Mouse (Mus musculus): ENCODE measurements around the gene Trrap. TPM values are rescaled to one million over a fixed set of nuclear protein-coding genes. Genes with fewer than 3 reads are reported as not detected.

Trrap gene
- polyA plus RNA-seq, 1 experiment from 2014 or later = 57.2 TPM

DNA sequence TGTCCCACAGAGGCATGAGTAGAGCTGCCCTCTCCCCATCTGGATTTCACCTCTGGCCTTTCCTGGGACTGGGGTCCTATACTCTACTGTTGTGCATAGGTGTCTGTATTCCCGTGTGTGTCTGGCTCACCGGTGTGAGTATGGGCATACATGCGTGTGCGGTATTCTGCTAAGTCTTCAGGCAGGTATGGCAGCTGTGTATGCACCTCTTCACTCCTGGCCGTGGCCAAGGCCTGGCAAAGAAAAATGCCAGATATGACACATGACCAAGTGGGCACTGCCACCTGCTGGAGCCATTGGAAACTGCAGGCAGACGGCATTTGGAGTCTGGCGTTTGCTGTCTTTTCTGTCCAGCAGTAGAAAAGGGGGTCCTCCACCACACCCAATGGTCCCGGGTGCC is 32.6 kb upstream of the Trrap start:
- H3K36me3 ChIP-seq (ENCODE audit: control insufficient read depth, insufficient read depth, low read length) = no peaks in the 10 kb centered on the region
- H3K4me1 ChIP-seq (replicated peaks; ENCODE audit: control insufficient read depth, insufficient read depth, low read length) = no peaks in the 10 kb centered on the region
- peak; percentile 23; the same call in 1 of the 2 replicates for ATAC-seq (ENCODE audit: low read depth)
- no peak overlapping the region for H3K9ac ChIP-seq (ENCODE audit: low read length)
- H3K27me3 ChIP-seq (ENCODE audit: control insufficient read depth, insufficient read depth, low read depth, low read length) = no peaks in the 10 kb centered on the region
- H3K27ac ChIP-seq (ENCODE audit: low read length) = no peak overlapping the region
- 22% methylated on average over 8 of the region's 8 CpGs for WGBS
- H3K4me3 ChIP-seq (ENCODE audit: low read length) = no peak overlapping the region
- no peaks in the 10 kb centered on the region for H3K9me3 ChIP-seq (ENCODE audit: control insufficient read depth, low read length)
- no peak overlapping the region for H3K4me2 ChIP-seq (ENCODE audit: low read depth, low read length)

DNA sequence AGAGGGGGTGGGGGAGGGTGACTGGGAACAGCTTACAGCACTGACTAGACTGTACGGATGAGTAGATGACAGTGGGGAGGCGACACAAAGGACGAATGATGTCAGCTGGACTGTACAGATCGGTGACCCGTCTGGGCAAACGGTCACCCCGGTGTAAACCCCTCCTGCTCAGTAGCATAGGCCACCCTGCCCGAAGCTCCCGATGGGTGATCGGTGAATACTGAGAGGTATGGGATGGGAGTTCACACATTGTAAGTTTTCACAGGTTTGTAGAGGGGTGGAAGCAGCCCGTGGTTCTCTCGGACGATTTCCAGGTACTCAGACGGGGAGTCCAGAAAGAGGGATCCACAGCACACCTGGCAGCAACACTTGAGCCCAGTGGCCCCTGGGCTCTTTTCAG is 30.4 kb upstream of the Trrap start:
- H3K4me2 ChIP-seq (ENCODE audit: low read depth, low read length) = no peak overlapping the region
- H3K36me3 ChIP-seq (ENCODE audit: control insufficient read depth, insufficient read depth, low read length) = no peaks in the 10 kb centered on the region
- no peaks in the 10 kb centered on the region for H3K9me3 ChIP-seq (ENCODE audit: control insufficient read depth, low read length)
- no peak for ATAC-seq (ENCODE audit: low read depth)
- WGBS = 75% methylated on average over 14 of the region's 14 CpGs
- H3K9ac ChIP-seq (ENCODE audit: low read length) = no peak overlapping the region
- H3K4me1 ChIP-seq (replicated peaks; ENCODE audit: control insufficient read depth, insufficient read depth, low read length) = no peaks in the 10 kb centered on the region
- H3K27ac ChIP-seq (ENCODE audit: low read length) = no peak overlapping the region
- H3K4me3 ChIP-seq (ENCODE audit: low read length) = no peak overlapping the region
- H3K27me3 ChIP-seq (ENCODE audit: control insufficient read depth, insufficient read depth, low read depth, low read length) = no peaks in the 10 kb centered on the region

DNA sequence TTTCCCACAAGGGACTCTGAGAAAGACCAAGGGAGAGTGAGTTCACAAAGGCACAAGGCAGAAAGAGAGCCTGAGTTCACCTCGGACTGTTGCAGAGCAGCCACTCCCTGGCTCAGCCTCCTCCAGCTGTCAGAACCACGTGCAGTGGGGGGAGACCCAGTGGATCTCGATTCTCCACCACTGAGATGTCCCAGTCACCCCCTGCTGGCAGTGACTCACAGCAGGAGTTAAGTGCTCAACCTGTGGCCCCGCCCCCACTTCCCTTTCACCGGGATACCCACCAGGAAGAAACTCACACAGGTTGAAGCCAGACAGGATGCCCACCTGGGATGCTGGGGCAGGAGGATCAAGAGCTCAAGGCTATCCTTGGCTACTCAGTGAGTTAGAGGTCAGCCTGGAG is 15.1 kb upstream of the Trrap start:
- H3K36me3 ChIP-seq (ENCODE audit: control insufficient read depth, insufficient read depth, low read length) = no peaks in the 10 kb centered on the region
- H3K4me1 ChIP-seq (replicated peaks; ENCODE audit: control insufficient read depth, insufficient read depth, low read length) = peaks cover 4% of the 10 kb centered on the region; the same call in 1 of the 2 replicates
- H3K9ac ChIP-seq (ENCODE audit: low read length) = no peak overlapping the region
- no peak overlapping the region for H3K4me2 ChIP-seq (ENCODE audit: low read depth, low read length)
- 0 out of 2 replicates have a peak, but pooled peaks have one; percentile 17 for ATAC-seq (ENCODE audit: low read depth)
- no peak overlapping the region for H3K4me3 ChIP-seq (ENCODE audit: low read length)
- no peaks in the 10 kb centered on the region for H3K27me3 ChIP-seq (ENCODE audit: control insufficient read depth, insufficient read depth, low read depth, low read length)
- H3K27ac ChIP-seq (ENCODE audit: low read length) = no peak overlapping the region
- H3K9me3 ChIP-seq (ENCODE audit: control insufficient read depth, low read length) = no peaks in the 10 kb centered on the region
- WGBS = 4% methylated on average over 5 of the region's 5 CpGs

DNA sequence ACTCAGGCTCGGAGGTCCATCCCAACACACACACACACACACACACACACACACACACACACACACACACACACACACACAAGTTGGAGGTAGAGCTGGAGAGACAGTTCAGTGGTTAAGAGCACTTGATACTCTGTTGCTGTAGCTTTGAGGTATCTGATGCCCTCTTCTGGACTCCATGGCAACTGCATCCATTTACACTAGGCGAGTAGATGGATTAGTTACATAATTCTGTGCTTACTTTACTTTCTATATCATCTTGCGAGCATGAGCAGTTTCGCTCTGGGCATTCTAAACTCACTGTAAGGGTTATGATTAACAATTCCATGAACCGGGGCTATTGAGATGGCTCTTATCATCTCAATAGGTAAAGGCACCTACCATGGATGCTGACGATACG is 14.5 kb upstream of the Trrap start:
- no peak overlapping the region for H3K4me3 ChIP-seq (ENCODE audit: low read length)
- no peak overlapping the region for H3K27ac ChIP-seq (ENCODE audit: low read length)
- no peaks in the 10 kb centered on the region for H3K27me3 ChIP-seq (ENCODE audit: control insufficient read depth, insufficient read depth, low read depth, low read length)
- H3K9me3 ChIP-seq (ENCODE audit: control insufficient read depth, low read length) = no peaks in the 10 kb centered on the region
- no peak overlapping the region for H3K9ac ChIP-seq (ENCODE audit: low read length)
- peaks cover 4% of the 10 kb centered on the region; the same call in 1 of the 2 replicates for H3K4me1 ChIP-seq (replicated peaks; ENCODE audit: control insufficient read depth, insufficient read depth, low read length)
- WGBS = 55% methylated on average over 7 of the region's 7 CpGs
- H3K36me3 ChIP-seq (ENCODE audit: control insufficient read depth, insufficient read depth, low read length) = no peaks in the 10 kb centered on the region
- no peak overlapping the region for H3K4me2 ChIP-seq (ENCODE audit: low read depth, low read length)
- peak; percentile 28; the same call in 1 of the 2 replicates for ATAC-seq (ENCODE audit: low read depth)

DNA sequence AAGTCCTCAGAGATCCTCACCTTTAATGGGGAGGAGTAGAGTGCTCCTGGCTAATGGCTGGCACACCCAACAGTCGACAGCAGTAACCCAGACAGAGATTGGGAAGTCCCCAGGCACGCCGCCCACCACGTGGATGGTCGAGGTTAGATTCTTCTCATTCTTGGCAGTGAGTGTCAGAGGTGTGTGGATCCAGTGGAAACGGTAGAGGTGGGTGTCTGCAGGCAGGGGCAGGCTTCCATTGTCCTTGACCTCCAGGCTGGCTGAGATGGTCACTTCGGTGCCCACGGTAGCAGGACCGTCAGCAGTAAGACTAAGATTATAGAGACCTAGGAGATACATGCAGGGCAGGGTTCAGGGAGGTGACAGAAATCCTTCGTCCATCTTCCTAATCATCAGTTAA is 12.3 kb upstream of the Trrap start:
- Histone ChIP-seq H3K9ac (ENCODE audit: low read length) (no peak overlapping the region), H3K9me3 (ENCODE audit: control insufficient read depth, low read length) (no peaks in the 10 kb centered on the region), H3K4me1 (replicated peaks; ENCODE audit: control insufficient read depth, insufficient read depth, low read length) (peaks cover 4% of the 10 kb centered on the region; the same call in 1 of the 2 replicates), H3K27me3 (ENCODE audit: control insufficient read depth, insufficient read depth, low read depth, low read length) (no peaks in the 10 kb centered on the region), H3K4me3 (ENCODE audit: low read length) (no peak overlapping the region), H3K36me3 (ENCODE audit: control insufficient read depth, insufficient read depth, low read length) (no peaks in the 10 kb centered on the region), H3K4me2 (ENCODE audit: low read depth, low read length) (no peak overlapping the region), H3K27ac (ENCODE audit: low read length) (no peak overlapping the region)
- 47% methylated on average over 10 of the region's 10 CpGs for WGBS
- no peak for ATAC-seq (ENCODE audit: low read depth)

DNA sequence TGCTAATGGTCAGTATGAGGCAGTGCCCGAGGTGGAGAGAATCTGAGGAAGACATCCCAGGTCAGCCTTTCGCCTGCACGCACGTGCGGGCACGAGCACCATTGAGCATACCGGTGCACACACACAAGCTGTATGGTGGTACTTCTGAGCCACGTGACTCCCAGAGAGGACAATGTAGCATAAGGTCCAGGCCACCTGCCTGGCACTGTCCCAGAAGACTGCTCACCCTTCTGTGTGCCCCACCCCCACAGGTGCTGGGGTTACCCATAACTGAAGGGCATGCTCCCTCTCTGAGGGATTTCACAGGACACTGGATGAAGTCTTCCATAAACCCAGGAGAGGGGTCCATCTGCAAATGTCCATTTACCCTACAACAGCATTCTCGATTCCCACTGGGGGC is 10.1 kb upstream of the Trrap start:
- Histone ChIP-seq H3K4me3 (ENCODE audit: low read length) (no peak overlapping the region), H3K27me3 (ENCODE audit: control insufficient read depth, insufficient read depth, low read depth, low read length) (peaks cover 16% of the 10 kb centered on the region), H3K9me3 (ENCODE audit: control insufficient read depth, low read length) (no peaks in the 10 kb centered on the region), H3K9ac (ENCODE audit: low read length) (no peak overlapping the region), H3K36me3 (ENCODE audit: control insufficient read depth, insufficient read depth, low read length) (no peaks in the 10 kb centered on the region), H3K4me2 (ENCODE audit: low read depth, low read length) (no peak overlapping the region), H3K4me1 (replicated peaks; ENCODE audit: control insufficient read depth, insufficient read depth, low read length) (peaks cover 2% of the 10 kb centered on the region; the same call in 1 of the 2 replicates), H3K27ac (ENCODE audit: low read length) (no peak overlapping the region)
- ATAC-seq (ENCODE audit: low read depth) = no peak
- WGBS = 85% methylated on average over 9 of the region's 9 CpGs

DNA sequence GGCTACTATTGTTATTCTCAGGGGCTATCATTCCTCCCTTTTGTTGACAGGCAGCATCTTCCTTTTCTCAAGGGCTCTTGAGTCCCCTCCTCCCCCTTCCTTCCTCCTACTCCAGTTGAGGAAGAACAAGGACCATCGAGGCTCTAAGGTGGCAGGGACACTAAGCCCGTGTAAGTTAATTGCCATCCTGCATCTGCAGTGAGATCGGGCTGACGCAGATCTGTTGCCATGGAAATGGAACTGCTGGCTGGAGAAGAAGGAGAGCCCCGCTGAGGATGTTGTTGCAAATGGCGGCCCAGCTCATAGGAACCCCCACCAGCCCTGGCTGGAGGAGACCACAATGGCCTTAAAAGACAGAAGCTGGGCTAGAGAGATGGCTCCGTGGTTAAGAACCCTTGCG is 9.1 kb upstream of the Trrap start:
- Histone ChIP-seq H3K27me3 (ENCODE audit: control insufficient read depth, insufficient read depth, low read depth, low read length) (peaks cover 17% of the 10 kb centered on the region), H3K9ac (ENCODE audit: low read length) (no peak overlapping the region), H3K4me2 (ENCODE audit: low read depth, low read length) (no peak overlapping the region), H3K9me3 (ENCODE audit: control insufficient read depth, low read length) (no peaks in the 10 kb centered on the region), H3K4me3 (ENCODE audit: low read length) (no peak overlapping the region), H3K27ac (ENCODE audit: low read length) (no peak overlapping the region), H3K36me3 (ENCODE audit: control insufficient read depth, insufficient read depth, low read length) (no peaks in the 10 kb centered on the region), H3K4me1 (replicated peaks; ENCODE audit: control insufficient read depth, insufficient read depth, low read length) (no peaks in the 10 kb centered on the region)
- 17% methylated on average over 8 of the region's 8 CpGs for WGBS
- no peak for ATAC-seq (ENCODE audit: low read depth)

DNA sequence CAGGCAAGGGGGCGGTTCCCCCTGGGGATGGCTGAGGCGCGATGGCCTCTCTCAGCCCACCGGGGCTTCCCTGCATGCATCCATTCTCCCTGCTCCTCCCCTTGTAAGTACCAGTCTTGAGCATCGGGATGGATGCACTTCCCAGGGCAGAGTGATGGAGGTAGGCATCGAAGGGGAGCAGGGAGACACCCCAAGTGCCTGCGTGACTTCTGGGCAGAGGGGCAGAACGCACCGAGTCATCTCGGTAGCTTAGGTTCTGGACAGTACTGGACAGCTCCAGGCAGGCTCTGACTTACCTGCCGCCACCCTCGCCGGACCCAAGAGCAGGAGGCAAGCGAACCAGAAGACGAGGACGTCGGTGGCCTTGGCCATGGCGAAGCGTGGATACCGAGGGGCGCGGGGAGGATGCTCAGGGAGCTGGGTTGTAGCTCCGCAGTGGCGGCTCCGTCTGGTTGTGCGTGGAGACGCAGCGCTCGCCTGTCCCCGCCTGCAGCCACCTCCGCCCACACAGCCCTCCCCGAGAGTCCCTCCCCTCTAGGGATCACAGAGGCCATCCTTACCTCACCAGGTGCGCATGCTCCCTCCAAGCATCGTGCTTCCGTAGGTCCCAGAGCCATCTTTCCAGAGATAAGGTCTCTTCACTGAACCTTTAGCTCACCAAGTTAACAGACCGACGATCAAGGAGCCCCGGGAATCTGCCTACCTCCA is 6.2 kb upstream of the Trrap start, which contains the start of gene Tmem130:
TSS of gene Tmem130 (minus strand) at position 658 of the 708 bp plus-strand sequence.
- ATAC-seq (ENCODE audit: low read depth) = no peak
- Histone ChIP-seq H3K9me3 (ENCODE audit: control insufficient read depth, low read length) (no peaks in the 10 kb centered on the region), H3K36me3 (ENCODE audit: control insufficient read depth, insufficient read depth, low read length) (no peaks in the 10 kb centered on the region), H3K27ac (ENCODE audit: low read length) (no peak within 1 kb of the TSS), H3K4me2 (ENCODE audit: low read depth, low read length) (peak within 1 kb of the TSS; percentile 30), H3K9ac (ENCODE audit: low read length) (no peak within 1 kb of the TSS), H3K4me3 (ENCODE audit: low read length) (peak within 1 kb of the TSS; percentile 11; the same call in 1 of the 2 replicates), H3K27me3 (ENCODE audit: control insufficient read depth, insufficient read depth, low read depth, low read length) (peaks cover 17% of the 10 kb centered on the region), H3K4me1 (replicated peaks; ENCODE audit: control insufficient read depth, insufficient read depth, low read length) (no peaks in the 10 kb centered on the region)
- WGBS = 2% methylated on average over 37 of the region's 38 CpGs

DNA sequence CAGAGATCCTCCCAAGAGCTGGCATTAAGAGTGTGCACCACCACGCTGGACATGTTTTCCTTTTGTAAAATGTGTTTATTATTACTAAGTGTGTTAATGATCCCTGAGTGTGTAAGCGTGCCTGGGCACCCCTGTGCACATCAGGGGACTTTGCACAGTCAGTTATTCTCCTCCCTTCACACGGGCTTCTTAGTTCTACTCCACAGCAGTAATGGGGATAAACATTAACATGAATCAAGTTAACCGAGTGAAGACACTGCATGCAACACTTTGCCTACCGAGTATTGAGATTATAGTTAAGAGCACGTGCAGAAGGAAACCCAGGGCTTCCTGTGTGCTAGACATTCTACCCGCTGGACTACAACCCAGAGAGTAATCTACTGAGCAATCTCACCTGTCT is 1.5 kb upstream of the Trrap start:
- 60% methylated on average over 7 of the region's 7 CpGs for WGBS
- Histone ChIP-seq H3K9me3 (ENCODE audit: control insufficient read depth, low read length) (no peaks in the 10 kb centered on the region), H3K4me1 (replicated peaks; ENCODE audit: control insufficient read depth, insufficient read depth, low read length) (peaks cover 5% of the 10 kb centered on the region), H3K27me3 (ENCODE audit: control insufficient read depth, insufficient read depth, low read depth, low read length) (peaks cover 13% of the 10 kb centered on the region), H3K4me2 (ENCODE audit: low read depth, low read length) (no peak overlapping the region), H3K9ac (ENCODE audit: low read length) (no peak overlapping the region), H3K27ac (ENCODE audit: low read length) (no peak overlapping the region), H3K4me3 (ENCODE audit: low read length) (no peak overlapping the region), H3K36me3 (ENCODE audit: control insufficient read depth, insufficient read depth, low read length) (peaks cover 1% of the 10 kb centered on the region)
- no peak for ATAC-seq (ENCODE audit: low read depth)
